Mouse (Mus musculus) ovary, postnatal 36 days (tissue): ENCODE results near the gene Gpr39.

Experiments
- DNase-seq: peaks from one replicate; pipeline ENCODE4 v3.0.0; 2022; ENCODE audit warnings: low spot score, mixed read lengths

Gpr39 gene

GRCm38 (mm10) chr1:125694338-125694737 lies 17.5 kb downstream of the Gpr39 start:
- no peak for DNase-seq

- DNase-seq: no peak
These were observed 24.4 kb downstream of the Gpr39 start for GRCm38 (mm10) chr1:125701101-125701590.

- DNase-seq: no peak
These were observed 25.0 kb downstream of the Gpr39 start for GRCm38 (mm10) chr1:125701773-125702172.

- DNase-seq: no peak
These were observed 25.5 kb downstream of the Gpr39 start for GRCm38 (mm10) chr1:125702326-125702725.

- no peak for DNase-seq
These were observed 28.6 kb downstream of the Gpr39 start for GRCm38 (mm10) chr1:125705412-125705811.

- DNase-seq: no peak
These were observed 38.5 kb downstream of the Gpr39 start for GRCm38 (mm10) chr1:125715286-125715685.

- DNase-seq: no peak
These were observed 39.4 kb downstream of the Gpr39 start for GRCm38 (mm10) chr1:125716241-125716640.

- DNase-seq: no peak
These were observed 41.1 kb downstream of the Gpr39 start for GRCm38 (mm10) chr1:125717906-125718305.

GRCm38 (mm10) chr1:125719127-125719526 lies 42.3 kb downstream of the Gpr39 start:
- no peak for DNase-seq

- DNase-seq: no peak
These were observed 44.4 kb downstream of the Gpr39 start for GRCm38 (mm10) chr1:125721104-125721758.

- no peak for DNase-seq
These were observed 47.5 kb downstream of the Gpr39 start for GRCm38 (mm10) chr1:125724304-125724703.

- no peak for DNase-seq
These were observed 52.3 kb downstream of the Gpr39 start for GRCm38 (mm10) chr1:125729025-125729565.

- DNase-seq: no peak
These were observed 53.1 kb downstream of the Gpr39 start for GRCm38 (mm10) chr1:125729731-125730536.

- no peak for DNase-seq
These were observed 53.7 kb downstream of the Gpr39 start for GRCm38 (mm10) chr1:125730537-125730880.

- DNase-seq: no peak
These were observed 55.1 kb downstream of the Gpr39 start for GRCm38 (mm10) chr1:125731854-125732253.

- DNase-seq: no peak
These were observed 68.0 kb downstream of the Gpr39 start for GRCm38 (mm10) chr1:125744766-125745165.

- DNase-seq: no peak
These were observed 78.7 kb downstream of the Gpr39 start for GRCm38 (mm10) chr1:125755335-125755996.

- DNase-seq: peak; percentile 42
These were observed 83.3 kb downstream of the Gpr39 start for GRCm38 (mm10) chr1:125759972-125760695.

- DNase-seq: no peak
These were observed 83.9 kb downstream of the Gpr39 start for GRCm38 (mm10) chr1:125760696-125761025.

GRCm38 (mm10) chr1:125762076-125762475 lies 85.3 kb downstream of the Gpr39 start:
- DNase-seq: no peak

GRCm38 (mm10) chr1:125789804-125790203 lies 113.0 kb downstream of the Gpr39 start:
- DNase-seq: peak; percentile 49

- DNase-seq: no peak
These were observed 123.7 kb downstream of the Gpr39 start for GRCm38 (mm10) chr1:125800506-125800905.
